Mouse (Mus musculus) CH12.LX (cell line): Measurements from ENCODE around the gene Gramd1b. TPM values are rescaled to one million over a fixed set of nuclear protein-coding genes. Genes with fewer than 3 reads are reported as not detected.

Experiments used
- DNase-seq: peaks from one replicate; pipeline ENCODE4 v3.0.0-alpha.2; 2013; ENCODE audit errors: extremely low read depth
- H3K27ac ChIP-seq: 2 replicates; pipeline ENCODE4 v1.5.1; 2012; ENCODE audit warnings: low read depth, mild to moderate bottlenecking, control low read depth, moderate library complexity; ENCODE audit not compliant: insufficient read depth
- H3K27me3 ChIP-seq: replicated peaks from 2 replicates; pipeline ENCODE3; 2012; ENCODE audit warnings: inconsistent platforms
- H3K36me3 ChIP-seq, 2 experiments: replicated peaks in 1 of 2; 2 replicates each; pipeline versions ENCODE3 to v1.6.1; 2012; ENCODE audit warnings: inconsistent platforms in 1 of 2, low read length in 1 of 2, mild to moderate bottlenecking in 1 of 2, mixed read lengths in 1 of 2, moderate library complexity in 1 of 2; ENCODE audit not compliant: control insufficient read depth in 1 of 2, insufficient read depth in 1 of 2
- H3K4me1 ChIP-seq, 2 experiments: 2 replicates each; pipeline ENCODE4 v1.6.1; 2012; ENCODE audit warnings: inconsistent platforms in 1 of 2, moderate library complexity in 1 of 2; ENCODE audit not compliant: insufficient read depth in 2 of 2, control insufficient read depth in 1 of 2
- H3K4me2 ChIP-seq: 2 replicates; pipeline ENCODE4 v1.6.1; 2012; ENCODE audit warnings: low read depth, mild to moderate bottlenecking, control low read depth; ENCODE audit not compliant: poor library complexity, insufficient read depth, severe bottlenecking
- H3K4me3 ChIP-seq, 3 experiments: fragments of 150-350 bp in 1 of 3; sonication (generic) in 1 of 3; replicated peaks in 1 of 3; 2 replicates each; pipeline versions ENCODE3 to v1.5.1; 2011 to 2012; ENCODE audit warnings: low read depth in 2 of 3, low read length in 2 of 3, mild to moderate bottlenecking in 2 of 3, moderate library complexity in 2 of 3, control low read depth in 1 of 3, improper control_type of control experiment in 1 of 3, inconsistent platforms in 1 of 3, mixed read lengths in 1 of 3; ENCODE audit not compliant: poor library complexity in 1 of 3
- H3K79me2 ChIP-seq: replicated peaks from 2 replicates; pipeline ENCODE4 v1.6.1; 2012; ENCODE audit warnings: mild to moderate bottlenecking, moderate library complexity; ENCODE audit not compliant: control insufficient read depth, poor library complexity, insufficient read depth, severe bottlenecking; ENCODE audit errors: extremely low read depth
- H3K9ac ChIP-seq: 2 replicates; pipeline ENCODE4 v1.6.1; 2012; ENCODE audit warnings: low read depth, mild to moderate bottlenecking, control low read depth, moderate library complexity; ENCODE audit not compliant: insufficient read depth
- H3K9me3 ChIP-seq: replicated peaks from 2 replicates; pipeline ENCODE3; 2012; ENCODE audit warnings: low read length, inconsistent platforms, mixed read lengths
- E2F4 ChIP-seq: IDR thresholded peaks from 2 replicates; pipeline ENCODE4 v1.6.1; 2011; ENCODE audit warnings: low read depth, low read length, improper control_type of control experiment; ENCODE audit not compliant: insufficient replicate concordance
- ELF1 ChIP-seq: IDR thresholded peaks from 2 replicates; pipeline ENCODE4 v1.6.1; 2014; ENCODE audit warnings: low read depth, mild to moderate bottlenecking, inconsistent platforms, low read length, improper control_type of control experiment
- ETS1 ChIP-seq: conservative IDR thresholded peaks from 2 replicates; pipeline ENCODE4 v1.6.1; 2012; ENCODE audit warnings: low read depth, mild to moderate bottlenecking, inconsistent platforms, low read length, improper control_type of control experiment, moderate library complexity
- HCFC1 ChIP-seq: IDR thresholded peaks from 2 replicates; pipeline ENCODE4 v1.6.1; 2012; ENCODE audit warnings: low read depth, mild to moderate bottlenecking, inconsistent platforms, low read length, improper control_type of control experiment
- IRF4 ChIP-seq: IDR thresholded peaks from 2 replicates; pipeline ENCODE4 v1.6.1; 2014; ENCODE audit warnings: low read depth, mild to moderate bottlenecking, inconsistent platforms, low read length, improper control_type of control experiment
- JUN ChIP-seq: IDR thresholded peaks from 2 replicates; pipeline ENCODE4 v1.6.1; 2011; ENCODE audit warnings: low read depth, mild to moderate bottlenecking, low read length, improper control_type of control experiment, moderate library complexity; ENCODE audit not compliant: insufficient read depth
- JUND ChIP-seq: conservative IDR thresholded peaks from 2 replicates; pipeline ENCODE4 v1.6.1; 2011; ENCODE audit warnings: low read depth, low read length, improper control_type of control experiment
- MAFK ChIP-seq: IDR thresholded peaks from 2 replicates; pipeline ENCODE4 v1.6.1; 2011; ENCODE audit warnings: low read length, improper control_type of control experiment; ENCODE audit not compliant: insufficient replicate concordance
- MYC ChIP-seq: IDR thresholded peaks from 2 replicates; pipeline ENCODE4 v1.6.1; 2011; ENCODE audit warnings: low read depth, mild to moderate bottlenecking, improper control_type of control experiment, low read length
- POLR2AphosphoS2 ChIP-seq: IDR thresholded peaks from 2 replicates; pipeline ENCODE4 v1.6.1; 2011; ENCODE audit warnings: low read depth, low read length, improper control_type of control experiment
- RAD21 ChIP-seq: IDR thresholded peaks from 2 replicates; pipeline ENCODE4 v1.6.1; 2011; ENCODE audit warnings: low read depth, mild to moderate bottlenecking, low read length, improper control_type of control experiment, moderate library complexity
- SMC3 ChIP-seq: IDR thresholded peaks from 2 replicates; pipeline ENCODE4 v1.6.1; 2011; ENCODE audit warnings: low read depth, low read length, improper control_type of control experiment
- TBP ChIP-seq: conservative IDR thresholded peaks from 2 replicates; pipeline ENCODE4 v1.6.1; 2011; ENCODE audit warnings: low read depth, low read length, improper control_type of control experiment
- UBTF ChIP-seq: IDR thresholded peaks from 2 replicates; pipeline ENCODE4 v1.6.1; 2012; ENCODE audit warnings: low read depth, mild to moderate bottlenecking, inconsistent platforms, low read length, improper control_type of control experiment, moderate library complexity
- USF1 ChIP-seq: IDR thresholded peaks from 2 replicates; pipeline ENCODE4 v1.6.1; 2014; ENCODE audit warnings: low read depth, mild to moderate bottlenecking, inconsistent platforms, low read length, improper control_type of control experiment
- ZC3H11A ChIP-seq: IDR thresholded peaks from 2 replicates; pipeline ENCODE4 v1.6.1; 2012; ENCODE audit warnings: low read depth, mild to moderate bottlenecking, inconsistent platforms, low read length, improper control_type of control experiment
- dilution Hi-C: fragments of 300-500 bp; cut with MboI; formaldehyde crosslinking; loops from 2 replicates; pipeline ENCODE4 v1.14.3; 2020; ENCODE audit warnings: low sequenced_read_pairs; ENCODE audit not compliant: extremely low pct_unique_long_range_greater_than_20kb, extremely low pct_ligation_motif_present
- in situ Hi-C: fragments of 300-500 bp; cut with MboI; formaldehyde crosslinking; loops from 3 replicates; pipeline ENCODE4 v1.14.3; 2019; ENCODE audit warnings: low sequenced_read_pairs, low pct_ligation_motif_present, low pct_unique_long_range_greater_than_20kb, mixed read lengths
- polyA plus RNA-seq: library from polyadenylated mRNA; unstranded; fragments of >175 nt; gene quantifications from 2 replicates; pipeline ENCODE4 v1.2.1, GENCODE M21; 2012; ENCODE audit warnings: low read depth; ENCODE audit not compliant: insufficient read length
- total RNA-seq, 2 experiments: library from RNA; depleted of rRNA; stranded (reverse); fragments of 300-350 nt in 1 of 2; fragments of >200 nt in 1 of 2; gene quantifications; 2 replicates each; pipeline ENCODE4 v1.2.3; 2012 to 2014

Gene Gramd1b
- total and polyA plus RNA-seq, 3 experiments, result 13.3 to 40.8 (median 16.7) TPM

DNA sequence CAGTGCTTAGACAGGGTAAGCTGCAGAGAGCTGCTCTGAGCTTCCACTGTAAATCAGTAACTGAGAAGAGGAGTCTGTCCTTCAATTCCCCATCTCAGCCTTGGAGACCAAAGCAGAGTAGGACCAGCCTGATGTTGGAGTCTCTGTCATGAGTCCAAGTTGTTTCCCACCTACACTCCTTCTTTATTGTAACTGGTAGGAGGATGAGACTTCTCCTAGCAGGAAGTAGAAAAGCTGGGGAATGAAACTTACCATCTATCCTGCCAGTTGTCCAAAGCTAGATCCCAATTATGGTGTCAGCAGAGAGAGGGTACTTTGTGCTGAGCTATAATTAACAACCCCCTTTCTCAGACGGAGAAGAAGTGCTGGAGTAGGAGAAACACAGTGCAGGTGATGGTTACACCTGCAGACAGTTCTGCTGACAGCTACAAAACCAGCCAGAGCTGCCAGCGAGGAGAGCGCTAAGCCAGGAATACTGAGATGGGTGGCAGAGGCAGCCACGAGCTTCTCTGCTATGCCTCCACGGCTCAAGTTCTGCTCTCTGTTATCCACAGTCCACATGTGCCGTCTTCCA, 131.7 kb downstream of the Gramd1b start:
- H3K4me2 ChIP-seq, result no peak overlapping the region
- peaks cover 8 to 60% of the 10 kb centered on the region in 2 experiments for H3K36me3 ChIP-seq
- H3K9me3 ChIP-seq, result no peaks in the 10 kb centered on the region
- H3K79me2 ChIP-seq, result no peaks in the 10 kb centered on the region
- in situ Hi-C loops (loop anchor here (10.0 kb wide), 1 partner anchor 175 kb away; no protein-coding TSS in a partner anchor), dilution Hi-C loops (no loop called here)
- no peak overlapping the region for H3K9ac ChIP-seq
- H3K27me3 ChIP-seq, result no peaks in the 10 kb centered on the region
- no peak overlapping the region for H3K4me3 ChIP-seq
- peaks cover 0 to 12% of the 10 kb centered on the region in 2 experiments; a peak in 2 of 4 replicates for H3K4me1 ChIP-seq
- no peak for TF ChIP-seq ETS1
- no peak for TF ChIP-seq JUN
- no peak for TF ChIP-seq ZC3H11A
- TF ChIP-seq E2F4, result no peak
- no peak for TF ChIP-seq MYC
- no peak for TF ChIP-seq POLR2AphosphoS2
- no peak for TF ChIP-seq SMC3
- no peak overlapping the region for H3K27ac ChIP-seq
- no peak for DNase-seq

DNA sequence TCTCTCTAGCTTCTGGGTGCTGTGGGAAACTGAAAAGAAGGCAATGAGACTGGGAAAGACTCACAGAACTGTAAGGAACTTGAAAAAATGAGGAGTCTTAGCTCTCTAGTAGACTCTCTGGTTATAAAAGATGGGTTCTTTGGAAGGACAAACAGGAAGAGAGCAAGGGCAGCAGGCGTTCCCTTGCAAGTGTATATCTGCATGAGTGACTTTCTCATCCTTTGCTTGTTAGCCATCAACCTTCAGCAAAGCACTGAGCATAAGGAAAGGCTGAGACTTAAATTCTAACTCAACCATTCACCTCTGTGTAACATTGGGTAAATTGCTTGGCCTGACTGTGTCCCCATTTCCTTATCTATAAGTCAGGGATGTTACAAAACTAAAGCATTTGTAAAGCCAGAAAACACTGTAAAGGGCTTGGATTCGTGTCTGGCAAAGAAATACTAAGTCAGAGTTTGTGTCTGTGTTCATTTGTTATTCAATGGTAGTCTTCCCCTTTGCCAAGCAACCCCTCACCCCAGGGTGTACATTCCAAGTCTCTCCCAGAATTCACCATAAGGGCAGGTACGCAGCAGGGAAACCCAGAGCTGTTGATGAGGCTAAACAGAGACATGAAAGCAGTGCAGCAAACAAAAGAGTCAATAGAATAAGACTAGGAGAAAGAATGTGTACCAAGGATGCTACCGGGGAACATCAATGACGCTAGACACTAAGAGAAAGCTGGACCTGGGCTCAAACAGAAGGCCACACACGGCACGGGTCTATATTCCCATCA, 133.5 kb downstream of the Gramd1b start:
- TF ChIP-seq USF1 (no peak), ELF1 (no peak), MAFK (no peak), MYC (no peak), SMC3 (no peak), TBP (no peak), IRF4 (no peak), UBTF (no peak), JUND (no peak), HCFC1 (no peak), RAD21 (no peak)
- TF ChIP-seq, all 38 proteins: peak for 0
- in situ Hi-C loops (loop anchor here (10.0 kb wide), 1 partner anchor 173 kb away; no protein-coding TSS in a partner anchor), dilution Hi-C loops (no loop called here)
- Histone ChIP-seq H3K27ac (no peak overlapping the region), H3K27me3 (no peaks in the 10 kb centered on the region), H3K4me3 (no peak overlapping the region), H3K9ac (no peak overlapping the region), H3K79me2 (no peaks in the 10 kb centered on the region; the same call in 1 of the 2 replicates), H3K4me2 (no peak overlapping the region), H3K36me3 (peaks cover 8 to 68% of the 10 kb centered on the region in 2 experiments), H3K4me1 (peaks cover 0 to 12% of the 10 kb centered on the region in 2 experiments; a peak in 2 of 4 replicates), H3K9me3 (no peaks in the 10 kb centered on the region)
- no peak for DNase-seq
